ENCODE assay signal across 21 mouse cellular contexts in genomic region chr9:22000296-22000695, GRCm38 (mm10). TPM values are rescaled to one million over a fixed set of nuclear protein-coding genes. Genes with fewer than 3 reads are reported as not detected.
"Had no signal": no experiment of that assay in that cellular context is flagged by ENCODE, and none has a peak within 500 bp of the region (broad histone marks: within the 10 kb centered on the region; RNA-seq: fewer than 3 reads in every experiment).

No protein-coding gene starts in this region.

- H3K4me3 ChIP-seq: megakaryocyte, embryonic 14.5 days; midbrain, embryonic 13.5 days; midbrain, embryonic 15.5 days; myocyte; neural tube, embryonic 13.5 days; neural tube, embryonic 15.5 days had no signal

- H3K27me3 ChIP-seq: midbrain, embryonic 13.5 days; midbrain, embryonic 15.5 days; neural tube, embryonic 13.5 days; neural tube, embryonic 15.5 days had no signal

- H3K27ac ChIP-seq: macrophage; midbrain, embryonic 13.5 days; midbrain, embryonic 15.5 days; neural tube, embryonic 13.5 days; neural tube, embryonic 15.5 days had no signal

- H3K9ac ChIP-seq: lung, embryonic 14.5 days; midbrain, embryonic 13.5 days; midbrain, embryonic 15.5 days; neural tube, embryonic 13.5 days; neural tube, embryonic 15.5 days had no signal

- H3K9me3 ChIP-seq: midbrain, embryonic 13.5 days; midbrain, embryonic 15.5 days; neural tube, embryonic 13.5 days; neural tube, embryonic 15.5 days had no signal

- DNase-seq: lung, adult 18-20 months; lung, embryonic 14.5 days; lung, postnatal 10 days; retina, postnatal 1 day; right cerebral cortex, adult 18-20 months; right cerebral cortex, postnatal 25 days; right cerebral cortex, postnatal 4 days; spleen, adult 18-20 months; thymus, adult 18-20 months; thymus, postnatal 14 days; thymus, postnatal 36 days had no signal

- ATAC-seq: midbrain, embryonic 13.5 days; midbrain, embryonic 15.5 days had no signal

- H3K4me2 ChIP-seq: lung, embryonic 14.5 days; midbrain, embryonic 11.5 days; midbrain, embryonic 13.5 days; midbrain, embryonic 15.5 days; neural tube, embryonic 13.5 days; neural tube, embryonic 15.5 days had no signal

RNA-seq across cellular contexts. Expression of gene Ccdc151, which starts 2.1 kb away (rescaled TPM):
- total RNA-seq: megakaryocyte progenitor cell, adult 5-6 weeks had no signal
- polyA plus RNA-seq: small intestine, adult 2 months had no signal

RNA-seq across cellular contexts. Expression of gene Rgl3, which starts 11.1 kb away (rescaled TPM):
- total RNA-seq: megakaryocyte progenitor cell, adult 5-6 weeks had no signal
